Mouse (Mus musculus) hindbrain, embryonic 14.5 days (tissue): ENCODE results near the gene E130208F15Rik. TPM values are rescaled to one million over a fixed set of nuclear protein-coding genes. Genes with fewer than 3 reads are reported as not detected.

Experiments
- ATAC-seq: fragments of 200-750 bp; cut with Nextera tagmentation; 2 replicates; pipeline ENCODE4 v1.8.0; 2017; ENCODE audit warnings: moderate number of reproducible peaks, mild to moderate bottlenecking, moderate TSS enrichment, moderate library complexity; ENCODE audit not compliant: low FRiP score
- DNase-seq: peaks from one replicate; pipeline ENCODE4 v3.0.0-alpha.2; 2015; ENCODE audit warnings: low spot score
- H3K27ac ChIP-seq: fragments of 300-500 bp; sonication (generic); 2 replicates; pipeline ENCODE4 v1.5.1; 2014; ENCODE audit warnings: mild to moderate bottlenecking, moderate library complexity
- H3K27me3 ChIP-seq: fragments of 300-500 bp; sonication (generic); 2 replicates; pipeline ENCODE4 v1.6.1; 2014; ENCODE audit warnings: mild to moderate bottlenecking, low read length, mixed read lengths; ENCODE audit not compliant: control insufficient read depth, insufficient read depth
- H3K36me3 ChIP-seq: fragments of 300-500 bp; sonication (generic); replicated peaks from 2 replicates; pipeline ENCODE4 v1.6.1; 2014; ENCODE audit not compliant: control insufficient read depth, insufficient read depth
- H3K4me1 ChIP-seq: fragments of 300-500 bp; sonication (generic); replicated peaks from 2 replicates; pipeline ENCODE4 v1.6.1; 2014; ENCODE audit warnings: antibody characterized with exemption, low read length, mixed read lengths; ENCODE audit not compliant: control insufficient read depth, insufficient read depth
- H3K4me2 ChIP-seq: fragments of 300-500 bp; sonication (generic); replicated peaks from 2 replicates; pipeline ENCODE4 v1.6.1; 2014; ENCODE audit warnings: mild to moderate bottlenecking, moderate library complexity
- H3K4me3 ChIP-seq: fragments of 300-500 bp; sonication (generic); replicated peaks from 2 replicates; pipeline ENCODE4 v1.5.1; 2014; ENCODE audit warnings: mild to moderate bottlenecking, low read length
- H3K9ac ChIP-seq: fragments of 300-500 bp; sonication (generic); 2 replicates; pipeline ENCODE4 v1.6.1; 2014
- H3K9me3 ChIP-seq: fragments of 300-500 bp; sonication (generic); 2 replicates; pipeline ENCODE4 v1.6.1; 2016; ENCODE audit warnings: low read length; ENCODE audit not compliant: control insufficient read depth
- WGBS: fragments of 180-500 bp; shearing (Covaris S2); extraction: QIAGEN DNeasy Blood & Tissue Kit; methylation state at CpG from one replicate; pipeline ENCODE4 v1.1.7; 2014; 5-methylcytosine and 5-hydroxymethylcytosine counted together
- polyA plus RNA-seq: library from polyadenylated mRNA; unstranded; fragments of >200 nt; fragmentation: Nextera tagmentation; extraction: Ambion mirVana; gene quantifications from 2 replicates; pipeline ENCODE4 v1.2.1, GENCODE M21; 2014

Gene E130208F15Rik
- polyA plus RNA-seq, 1 experiment from 2014 or later, result not detected

DNA sequence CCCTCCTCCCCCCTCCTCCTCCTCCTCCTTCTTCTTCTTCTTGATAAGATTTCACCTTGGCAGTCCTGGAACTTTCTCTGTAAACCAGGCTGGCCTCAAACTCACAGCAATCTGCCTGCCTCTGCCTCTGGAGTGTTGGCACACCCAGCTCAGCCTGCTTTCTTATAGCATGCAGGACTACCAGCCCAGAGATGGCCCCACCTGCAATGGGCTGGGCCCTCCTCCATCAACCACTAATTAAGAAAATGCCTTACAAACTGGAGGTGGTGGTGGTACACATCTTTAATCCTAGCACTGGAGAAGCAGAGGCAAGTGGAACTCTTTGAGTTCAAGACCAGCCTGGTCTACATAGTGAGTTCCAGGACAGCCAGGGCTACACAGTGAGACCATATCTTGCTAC lies 4.9 kb downstream of the E130208F15Rik start:
- no peak overlapping the region for H3K4me3 ChIP-seq
- H3K4me2 ChIP-seq, result no peak overlapping the region

DNA sequence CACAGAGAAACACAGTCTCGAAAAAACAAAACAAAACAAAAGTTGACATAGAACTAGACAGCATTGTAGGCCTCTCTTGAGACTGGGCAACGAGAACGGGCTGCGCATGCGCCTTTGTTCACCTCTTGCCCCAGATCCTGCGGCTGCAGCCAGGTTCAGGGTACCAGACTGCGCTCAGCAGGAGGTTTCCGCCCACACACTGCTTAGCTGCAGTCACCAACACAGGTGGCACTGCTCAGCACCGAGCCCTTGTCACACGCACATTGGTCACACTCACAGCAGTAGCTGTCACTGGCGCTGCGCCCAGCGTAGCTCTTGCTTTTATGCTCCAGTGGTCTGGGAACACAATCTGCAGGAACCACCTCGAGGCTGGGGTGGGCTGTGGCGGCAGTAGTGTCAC lies 5.6 kb downstream of the E130208F15Rik start:
- DNase-seq (no peak), ATAC-seq (no peak)
- Histone ChIP-seq H3K9me3 (no peaks in the 10 kb centered on the region), H3K27me3 (no peaks in the 10 kb centered on the region), H3K36me3 (no peaks in the 10 kb centered on the region), H3K4me3 (no peak overlapping the region), H3K4me2 (no peak overlapping the region), H3K9ac (no peak overlapping the region), H3K27ac (no peak overlapping the region), H3K4me1 (peaks cover 10% of the 10 kb centered on the region; the same call in 1 of the 2 replicates)
- 46% methylated on average over 15 of the region's 15 CpGs for WGBS

More for the DNA sequence above, 4.9 kb downstream of the E130208F15Rik start:
- Histone ChIP-seq H3K36me3 (no peaks in the 10 kb centered on the region), H3K4me1 (peaks cover 9% of the 10 kb centered on the region), H3K9ac (no peak overlapping the region), H3K27ac (no peak overlapping the region), H3K27me3 (no peaks in the 10 kb centered on the region), H3K9me3 (no peaks in the 10 kb centered on the region)
- DNase-seq (no peak), ATAC-seq (no peak)

DNA sequence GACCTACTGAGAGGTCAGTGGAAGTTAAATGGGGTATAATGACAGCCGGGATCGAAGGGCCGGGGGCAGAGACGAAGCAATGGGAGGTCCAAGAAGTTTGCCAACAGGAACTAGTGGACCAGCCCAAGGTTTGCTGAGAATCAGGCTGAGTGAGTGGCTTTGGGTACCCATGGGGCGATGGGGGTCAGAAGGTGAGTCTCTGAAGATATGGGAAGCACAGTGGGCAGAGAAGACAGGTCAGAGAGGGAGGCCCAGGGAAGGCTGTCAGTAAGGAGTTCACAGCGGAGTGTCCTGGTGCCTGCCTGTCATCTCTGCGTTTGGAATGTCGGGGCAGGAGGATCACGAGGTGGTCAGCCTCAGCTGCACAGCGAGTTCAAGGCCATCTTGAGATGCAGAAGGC lies 6.8 kb downstream of the E130208F15Rik start:
- no peak overlapping the region for H3K9ac ChIP-seq
- H3K4me1 ChIP-seq, result peaks cover 5% of the 10 kb centered on the region; the same call in 1 of the 2 replicates
- H3K9me3 ChIP-seq, result no peaks in the 10 kb centered on the region
- no peaks in the 10 kb centered on the region for H3K36me3 ChIP-seq
- no peaks in the 10 kb centered on the region for H3K27me3 ChIP-seq
- H3K27ac ChIP-seq, result no peak overlapping the region
- 56% methylated on average over 10 of the region's 10 CpGs for WGBS
- no peak overlapping the region for H3K4me2 ChIP-seq
- DNase-seq (no peak), ATAC-seq (no peak)
- no peak overlapping the region for H3K4me3 ChIP-seq

DNA sequence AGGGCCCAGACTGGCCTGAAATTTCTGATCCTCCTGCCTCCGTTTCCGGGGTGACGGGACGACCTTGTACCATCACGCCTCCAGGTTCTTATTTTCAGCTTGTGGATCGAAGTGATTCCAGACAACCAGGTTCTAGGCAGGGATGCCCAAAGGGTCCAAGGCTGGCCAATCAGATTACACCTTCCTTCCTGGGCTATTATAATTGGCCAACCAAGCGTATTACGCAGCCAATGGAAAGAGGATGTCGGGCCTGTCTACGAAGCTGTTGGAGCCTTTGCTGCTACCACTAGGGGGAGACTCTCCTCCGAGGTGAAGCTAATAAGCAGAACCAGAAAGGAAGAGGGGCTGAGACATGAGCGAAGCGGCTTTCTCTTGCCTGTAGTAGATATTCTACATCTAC lies 10.3 kb downstream of the E130208F15Rik start:
- Histone ChIP-seq H3K36me3 (no peaks in the 10 kb centered on the region), H3K4me3 (peak overlapping the region; percentile 15), H3K9me3 (no peaks in the 10 kb centered on the region), H3K4me2 (peak overlapping the region; percentile 47), H3K27me3 (peaks cover 9% of the 10 kb centered on the region; the same call in 1 of the 2 replicates), H3K27ac (peak overlapping the region; percentile 27), H3K4me1 (peaks cover 14% of the 10 kb centered on the region; the same call in 1 of the 2 replicates), H3K9ac (no peak overlapping the region)
- WGBS, result 2% methylated on average over 13 of the region's 13 CpGs
- peak; percentile 92 for DNase-seq
- peak; percentile 93 for ATAC-seq

DNA sequence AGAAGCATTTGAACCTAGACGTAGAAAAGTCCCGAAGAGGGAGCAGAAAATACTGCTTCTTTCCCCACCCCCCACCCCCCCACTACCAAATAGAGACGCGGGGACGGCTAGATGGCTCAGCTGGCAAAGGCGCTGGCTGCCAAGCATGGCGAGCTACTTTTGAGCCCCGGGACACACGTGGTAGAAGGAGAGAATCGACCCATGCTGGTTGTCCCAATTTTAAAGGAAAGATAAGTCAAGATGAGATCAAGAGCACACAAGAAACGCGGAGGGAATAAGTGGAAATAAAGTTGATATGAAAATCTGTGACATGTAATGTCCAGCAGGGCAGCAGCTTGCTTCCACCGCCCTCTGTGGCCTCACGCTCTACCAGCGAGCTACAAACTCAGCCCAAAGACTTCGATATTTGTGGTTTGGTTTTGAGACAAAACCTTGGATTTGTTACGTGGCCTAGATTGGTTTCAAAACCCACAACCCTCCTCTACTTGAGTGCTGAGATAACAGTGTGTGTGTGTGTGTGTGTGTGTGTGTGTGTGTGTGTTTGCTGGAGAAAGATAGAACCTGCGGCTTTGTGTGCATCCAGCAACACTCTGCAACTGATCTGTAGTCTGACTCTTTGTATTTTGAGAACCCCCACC lies 11.2 kb downstream of the E130208F15Rik start:
- 68% methylated on average over 18 of the region's 18 CpGs for WGBS
- Histone ChIP-seq H3K9me3 (no peaks in the 10 kb centered on the region), H3K27ac (no peak overlapping the region), H3K4me1 (peaks cover 14% of the 10 kb centered on the region; the same call in 1 of the 2 replicates), H3K4me2 (peak overlapping the region; percentile 47), H3K27me3 (peaks cover 9% of the 10 kb centered on the region; the same call in 1 of the 2 replicates), H3K9ac (no peak overlapping the region), H3K4me3 (no peak overlapping the region), H3K36me3 (no peaks in the 10 kb centered on the region)
- no peak for ATAC-seq
- no peak for DNase-seq

DNA sequence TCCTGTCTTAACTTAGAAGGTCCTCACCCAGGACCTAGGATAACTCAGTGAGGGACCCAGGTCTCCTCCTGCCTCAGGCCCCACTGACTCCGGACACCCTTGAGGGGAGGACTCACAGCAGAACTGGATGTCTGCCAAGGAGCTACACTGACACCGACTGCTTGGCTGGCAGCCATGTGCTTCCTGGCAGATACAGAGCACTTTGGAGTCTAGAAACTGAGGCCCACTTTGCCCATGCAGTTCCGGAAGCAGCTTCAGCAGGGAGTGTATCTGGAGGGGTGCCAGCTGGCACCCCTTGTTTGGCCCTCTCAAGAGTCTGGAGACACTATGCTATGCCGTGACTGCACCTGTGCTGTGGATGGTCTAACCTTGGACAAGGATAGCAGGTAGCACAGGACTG lies 11.9 kb downstream of the E130208F15Rik start:
- Histone ChIP-seq H3K27ac (peak overlapping the region; percentile 47; the same call in 1 of the 2 replicates), H3K36me3 (no peaks in the 10 kb centered on the region), H3K9ac (no peak overlapping the region), H3K4me3 (no peak overlapping the region), H3K27me3 (peaks cover 9% of the 10 kb centered on the region; the same call in 1 of the 2 replicates), H3K4me2 (no peak overlapping the region), H3K9me3 (no peaks in the 10 kb centered on the region), H3K4me1 (peaks cover 14% of the 10 kb centered on the region; the same call in 1 of the 2 replicates)
- peak; percentile 28; the same call in 1 of the 2 replicates for ATAC-seq
- WGBS, result 40% methylated on average over 4 of the region's 4 CpGs
- DNase-seq, result peak; percentile 70

DNA sequence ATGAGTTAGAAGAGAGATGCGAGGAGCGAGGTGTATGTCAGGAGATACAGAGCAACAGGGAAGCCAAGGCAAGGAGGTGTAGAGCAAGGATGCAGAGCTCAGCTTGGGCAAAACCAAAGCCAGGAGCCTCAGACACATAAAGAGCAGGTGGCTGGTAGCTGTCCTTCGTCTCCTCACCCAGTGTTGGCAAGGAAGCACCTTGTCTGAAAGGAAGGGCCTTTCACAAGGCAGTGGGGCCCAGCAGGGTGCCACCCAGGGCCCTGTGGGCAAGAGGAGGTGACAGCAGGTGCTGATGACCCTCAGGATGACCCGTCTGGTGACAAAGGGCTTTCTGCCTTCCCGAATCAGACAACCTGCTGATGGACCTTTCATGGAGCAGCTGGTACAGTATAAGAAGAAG lies 13.0 kb downstream of the E130208F15Rik start:
- peaks cover 14% of the 10 kb centered on the region; the same call in 1 of the 2 replicates for H3K4me1 ChIP-seq
- no peak for DNase-seq
- no peak for ATAC-seq
- 62% methylated on average over 5 of the region's 5 CpGs for WGBS
- H3K4me2 ChIP-seq, result no peak overlapping the region
- H3K9ac ChIP-seq, result 0 out of 2 replicates have a peak overlapping the region, but pooled peaks have one; percentile 4
- H3K9me3 ChIP-seq, result no peaks in the 10 kb centered on the region
- no peak overlapping the region for H3K27ac ChIP-seq
- peaks cover 9% of the 10 kb centered on the region; the same call in 1 of the 2 replicates for H3K27me3 ChIP-seq
- no peak overlapping the region for H3K4me3 ChIP-seq
- no peaks in the 10 kb centered on the region for H3K36me3 ChIP-seq

DNA sequence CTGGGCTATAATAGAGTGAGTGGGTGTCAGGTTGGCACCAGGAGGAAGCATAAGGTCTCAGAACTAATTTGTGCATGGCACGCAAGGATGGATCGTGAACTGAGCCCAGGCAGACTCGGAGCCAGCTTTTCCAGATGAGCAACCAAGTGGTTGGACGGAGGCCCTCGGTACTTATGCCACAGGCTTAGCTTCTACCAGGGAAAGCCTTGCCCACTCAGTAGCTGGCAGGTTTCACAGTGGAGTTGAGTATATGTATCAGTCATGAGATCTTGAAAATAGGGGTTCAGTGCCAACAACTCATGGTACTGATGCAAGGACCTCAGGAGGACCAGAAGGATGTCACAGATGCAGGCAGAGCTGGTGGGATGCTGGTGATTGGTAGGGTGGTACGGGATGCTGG lies 14.1 kb downstream of the E130208F15Rik start:
- no peak overlapping the region for H3K9ac ChIP-seq
- WGBS, result 74% methylated on average over 6 of the region's 6 CpGs
- H3K36me3 ChIP-seq, result no peaks in the 10 kb centered on the region
- no peak overlapping the region for H3K4me2 ChIP-seq
- peaks cover 9% of the 10 kb centered on the region; the same call in 1 of the 2 replicates for H3K27me3 ChIP-seq
- ATAC-seq (no peak), DNase-seq (no peak)
- H3K27ac ChIP-seq, result no peak overlapping the region
- no peaks in the 10 kb centered on the region for H3K9me3 ChIP-seq
- H3K4me3 ChIP-seq, result no peak overlapping the region
- H3K4me1 ChIP-seq, result peaks cover 14% of the 10 kb centered on the region; the same call in 1 of the 2 replicates

DNA sequence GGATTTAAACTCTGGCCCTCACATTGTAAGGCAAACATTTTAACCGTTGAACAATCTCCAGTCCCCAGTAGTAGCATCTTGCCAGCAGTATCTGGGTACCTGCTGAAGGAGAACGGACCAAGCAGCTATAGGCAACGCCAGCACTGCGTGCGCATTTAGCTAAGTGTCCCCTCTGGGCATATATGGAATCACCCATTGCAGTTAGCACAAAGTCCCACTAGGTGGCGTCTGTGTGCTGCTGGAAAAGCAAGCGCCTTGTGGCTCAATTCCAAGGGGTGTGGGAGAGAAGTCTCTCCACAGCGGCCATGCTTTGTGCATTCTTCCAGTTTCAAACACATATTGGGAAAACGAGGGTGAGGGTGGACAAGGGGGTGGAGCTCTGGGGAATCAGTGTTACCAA lies 14.8 kb downstream of the E130208F15Rik start:
- no peak overlapping the region for H3K4me3 ChIP-seq
- H3K9me3 ChIP-seq, result no peaks in the 10 kb centered on the region
- DNase-seq, result peak; percentile 97
- no peaks in the 10 kb centered on the region for H3K36me3 ChIP-seq
- H3K4me2 ChIP-seq, result no peak overlapping the region
- H3K9ac ChIP-seq, result no peak overlapping the region
- H3K27me3 ChIP-seq, result peaks cover 9% of the 10 kb centered on the region; the same call in 1 of the 2 replicates
- ATAC-seq, result no peak
- 2% methylated on average over 9 of the region's 9 CpGs for WGBS
- H3K4me1 ChIP-seq, result peaks cover 13% of the 10 kb centered on the region; the same call in 1 of the 2 replicates
- no peak overlapping the region for H3K27ac ChIP-seq
